Mouse (Mus musculus): ENCODE measurements around the gene Hist1h1a. TPM values are rescaled to one million over a fixed set of nuclear protein-coding genes. Genes with fewer than 3 reads are reported as not detected.

Hist1h1a gene
- polyA plus RNA-seq, 1 experiment from 2014 or later = 2.3 TPM

GRCm38 (mm10) chr13:23806422-23807052 is 43.1 kb downstream of the Hist1h1a start, which contains the start of gene Slc17a2:
TSS of gene Slc17a2 (plus strand) at chr13:23806993.
- no peaks in the 10 kb centered on the region for H3K36me3 ChIP-seq
- no peak within 1 kb of the TSS for H3K4me3 ChIP-seq
- 90% methylated on average over 15 of the region's 15 CpGs for WGBS
- H3K27ac ChIP-seq (replicated peaks) = no peak within 1 kb of the TSS
- no peak within 1 kb of the TSS for H3K9ac ChIP-seq (replicated peaks)
- no peaks in the 10 kb centered on the region for H3K9me3 ChIP-seq
- no peaks in the 10 kb centered on the region for H3K27me3 ChIP-seq
- no peak for ATAC-seq (ENCODE audit: low FRiP score, low read depth)
- H3K4me2 ChIP-seq (replicated peaks) = no peak within 1 kb of the TSS
- H3K4me1 ChIP-seq = no peaks in the 10 kb centered on the region

Small RNAs within 50 kb of the gene (microRNA-seq; reads per million reads assigned to microRNA genes)
- gene Gm44314 (not detected), gene Gm44484 (not detected)

Other genes starting within 250 kb of the Hist1h1a start
- gene Hist1h4h, start 232.6 kb upstream of the Hist1h1a start, polyA plus RNA-seq (2016; fragmentation: Nextera tagmentation; extraction: Ambion mirVana) = 4.2 and 4.4 TPM in 2 replicates
- gene Hist1h2af, start 229.8 kb upstream of the Hist1h1a start, polyA plus RNA-seq (2016; fragmentation: Nextera tagmentation; extraction: Ambion mirVana) = 7.9 and 8.4 TPM in 2 replicates
- gene Hist1h3g, start 228.2 kb upstream of the Hist1h1a start, polyA plus RNA-seq (2016; fragmentation: Nextera tagmentation; extraction: Ambion mirVana) = 4.8 and 6.9 TPM in 2 replicates
- gene Hist1h2bh, start 220.3 kb upstream of the Hist1h1a start, polyA plus RNA-seq (2016; fragmentation: Nextera tagmentation; extraction: Ambion mirVana) = 0.56 and 0.64 TPM in 2 replicates
- 1.0 and 1.3 TPM in 2 replicates for gene Hist1h3f, start 219.6 kb upstream of the Hist1h1a start, polyA plus RNA-seq (2016; fragmentation: Nextera tagmentation; extraction: Ambion mirVana)
- gene Hist1h4f, start 212.0 kb upstream of the Hist1h1a start, polyA plus RNA-seq (2016; fragmentation: Nextera tagmentation; extraction: Ambion mirVana) = 0.85 and 1.7 TPM in 2 replicates
- gene Hist1h1d, start 210.4 kb upstream of the Hist1h1a start, polyA plus RNA-seq (2016; fragmentation: Nextera tagmentation; extraction: Ambion mirVana) = 0.37 and 0.45 TPM in 2 replicates
- 6.5 and 7.0 TPM in 2 replicates for gene Hist1h3e, start 201.3 kb upstream of the Hist1h1a start, polyA plus RNA-seq (2016; fragmentation: Nextera tagmentation; extraction: Ambion mirVana)
- 95.2 and 113 TPM in 2 replicates for gene Hist1h2ae, start 192.4 kb upstream of the Hist1h1a start, polyA plus RNA-seq (2016; fragmentation: Nextera tagmentation; extraction: Ambion mirVana)
- gene Hist1h2bg, start 192.3 kb upstream of the Hist1h1a start, polyA plus RNA-seq (2016; fragmentation: Nextera tagmentation; extraction: Ambion mirVana) = 13.0 and 13.8 TPM in 2 replicates
- 4.5 and 5.1 TPM in 2 replicates for gene Hist1h2bf, start 189.5 kb upstream of the Hist1h1a start, polyA plus RNA-seq (2016; fragmentation: Nextera tagmentation; extraction: Ambion mirVana)
- 1.8 and 2.5 TPM in 2 replicates for gene Hist1h2ad, start 189.3 kb upstream of the Hist1h1a start, polyA plus RNA-seq (2016; fragmentation: Nextera tagmentation; extraction: Ambion mirVana)
- gene Hist1h3d, start 187.9 kb upstream of the Hist1h1a start, polyA plus RNA-seq (2016; fragmentation: Nextera tagmentation; extraction: Ambion mirVana) = 4.6 and 5.4 TPM in 2 replicates
- gene Hist1h4d, start 182.1 kb upstream of the Hist1h1a start, polyA plus RNA-seq (2016; fragmentation: Nextera tagmentation; extraction: Ambion mirVana) = 109 and 113 TPM in 2 replicates
- gene Hist1h2be, start 142.5 kb upstream of the Hist1h1a start, polyA plus RNA-seq (2016; fragmentation: Nextera tagmentation; extraction: Ambion mirVana) = 2.5 and 2.9 TPM in 2 replicates
- gene Hist1h1e, start 141.1 kb upstream of the Hist1h1a start, polyA plus RNA-seq (2016; fragmentation: Nextera tagmentation; extraction: Ambion mirVana) = 24.2 and 27.0 TPM in 2 replicates
- 1.1 TPM in 2 replicates for gene Hist1h2ac, start 79.7 kb upstream of the Hist1h1a start, polyA plus RNA-seq (2016; fragmentation: Nextera tagmentation; extraction: Ambion mirVana)
- gene Hist1h2bc, start 79.5 kb upstream of the Hist1h1a start, polyA plus RNA-seq (2016; fragmentation: Nextera tagmentation; extraction: Ambion mirVana) = 28.7 and 29.9 TPM in 2 replicates
- gene Hist1h1t, start 67.9 kb upstream of the Hist1h1a start, polyA plus RNA-seq (2016; fragmentation: Nextera tagmentation; extraction: Ambion mirVana) = not detected in 2 replicates
- 5.8 and 6.8 TPM in 2 replicates for gene Hist1h4c, start 65.2 kb upstream of the Hist1h1a start, polyA plus RNA-seq (2016; fragmentation: Nextera tagmentation; extraction: Ambion mirVana)
- gene Hfe, start 52.8 kb upstream of the Hist1h1a start, polyA plus RNA-seq (2016; fragmentation: Nextera tagmentation; extraction: Ambion mirVana) = 3.1 and 3.3 TPM in 2 replicates
- gene Hist1h1c, start 24.9 kb upstream of the Hist1h1a start, polyA plus RNA-seq (2016; fragmentation: Nextera tagmentation; extraction: Ambion mirVana) = 13.6 and 14.0 TPM in 2 replicates
- gene Hist1h3c, start 18.1 kb upstream of the Hist1h1a start, polyA plus RNA-seq (2016; fragmentation: Nextera tagmentation; extraction: Ambion mirVana) = 7.9 and 9.3 TPM in 2 replicates
- 2.5 and 4.5 TPM in 2 replicates for gene Hist1h2bb, start 16.9 kb upstream of the Hist1h1a start, polyA plus RNA-seq (2016; fragmentation: Nextera tagmentation; extraction: Ambion mirVana)
- gene Hist1h2ab, start 12.5 kb upstream of the Hist1h1a start, polyA plus RNA-seq (2016; fragmentation: Nextera tagmentation; extraction: Ambion mirVana) = 53.0 and 53.2 TPM in 2 replicates
- gene Hist1h3b, start 11.4 kb upstream of the Hist1h1a start, polyA plus RNA-seq (2016; fragmentation: Nextera tagmentation; extraction: Ambion mirVana) = 14.7 and 16.1 TPM in 2 replicates
- 5.0 and 8.0 TPM in 2 replicates for gene Hist1h4b, start 6.7 kb upstream of the Hist1h1a start, polyA plus RNA-seq (2016; fragmentation: Nextera tagmentation; extraction: Ambion mirVana)
- gene Hist1h4a, start 2.4 kb upstream of the Hist1h1a start, polyA plus RNA-seq (2016; fragmentation: Nextera tagmentation; extraction: Ambion mirVana) = 0.41 and 1.3 TPM in 2 replicates
- 4.6 and 5.1 TPM in 2 replicates for gene Hist1h3a, start 1.3 kb upstream of the Hist1h1a start, polyA plus RNA-seq (2016; fragmentation: Nextera tagmentation; extraction: Ambion mirVana)
- not detected in 2 replicates for gene Trim38, start 6.2 kb downstream of the Hist1h1a start, polyA plus RNA-seq (2016; fragmentation: Nextera tagmentation; extraction: Ambion mirVana)
- not detected in 2 replicates for gene Slc17a2, start 43.3 kb downstream of the Hist1h1a start, polyA plus RNA-seq (2016; fragmentation: Nextera tagmentation; extraction: Ambion mirVana)
- not detected in 2 replicates for gene Slc17a3, start 75.8 kb downstream of the Hist1h1a start, polyA plus RNA-seq (2016; fragmentation: Nextera tagmentation; extraction: Ambion mirVana)
- not detected in 2 replicates for gene Slc17a1, start 104.1 kb downstream of the Hist1h1a start, polyA plus RNA-seq (2016; fragmentation: Nextera tagmentation; extraction: Ambion mirVana)
- gene Slc17a4, start 151.3 kb downstream of the Hist1h1a start, polyA plus RNA-seq (2016; fragmentation: Nextera tagmentation; extraction: Ambion mirVana) = not detected in 2 replicates
- not detected in 2 replicates for gene Hist1h2ba, start 170.5 kb downstream of the Hist1h1a start, polyA plus RNA-seq (2016; fragmentation: Nextera tagmentation; extraction: Ambion mirVana)
- not detected in 2 replicates for gene Hist1h2aa, start 170.8 kb downstream of the Hist1h1a start, polyA plus RNA-seq (2016; fragmentation: Nextera tagmentation; extraction: Ambion mirVana)
- gene Scgn, start 227.5 kb downstream of the Hist1h1a start, polyA plus RNA-seq (2016; fragmentation: Nextera tagmentation; extraction: Ambion mirVana) = 0.37 and 0.38 TPM in 2 replicates

Data from midbrain, embryonic 12.5 days (tissue).